Mouse (Mus musculus) neutrophil, adult 5-6 weeks (primary cell): ENCODE results near the gene Gpd1l. TPM values are rescaled to one million over a fixed set of nuclear protein-coding genes. Genes with fewer than 3 reads are reported as not detected.

Source experiments
- ATAC-seq: fragments of 151-379, 151-347 bp; 2 replicates; pipeline ENCODE4 v1.8.0; 2017; ENCODE audit warnings: mild to moderate bottlenecking, moderate TSS enrichment; ENCODE audit not compliant: insufficient number of reproducible peaks, poor library complexity, low FRiP score, severe bottlenecking; ENCODE audit errors: extremely low read depth
- total RNA-seq: library from RNA; stranded (forward); fragments of 200-1000 nt; gene quantifications from 2 replicates; pipeline ENCODE4 v1.2.3, GENCODE M21; 2017

Gene Gpd1l
- total RNA-seq, 1 experiment from 2014 or later = 89.4 TPM

DNA sequence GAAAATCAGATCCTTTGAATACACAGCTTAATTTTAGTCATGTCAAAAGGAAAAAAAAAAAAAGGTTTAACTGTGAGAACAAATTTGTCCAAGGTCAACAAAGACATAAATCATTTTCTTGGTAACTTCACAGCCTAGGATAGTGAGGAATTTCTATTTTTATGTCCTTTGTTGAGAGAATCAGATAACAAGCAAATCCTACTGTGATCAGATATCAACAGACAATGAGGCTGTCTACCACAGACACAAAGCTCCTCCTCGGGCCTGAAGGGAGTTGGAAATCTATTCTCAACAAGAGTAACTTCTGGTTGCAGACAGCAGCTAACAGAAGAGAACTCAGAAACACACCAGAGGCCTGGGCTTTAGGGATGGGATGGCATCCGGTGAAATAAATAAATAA lies 51.8 kb downstream of the Gpd1l start:
- ATAC-seq = no peak

DNA sequence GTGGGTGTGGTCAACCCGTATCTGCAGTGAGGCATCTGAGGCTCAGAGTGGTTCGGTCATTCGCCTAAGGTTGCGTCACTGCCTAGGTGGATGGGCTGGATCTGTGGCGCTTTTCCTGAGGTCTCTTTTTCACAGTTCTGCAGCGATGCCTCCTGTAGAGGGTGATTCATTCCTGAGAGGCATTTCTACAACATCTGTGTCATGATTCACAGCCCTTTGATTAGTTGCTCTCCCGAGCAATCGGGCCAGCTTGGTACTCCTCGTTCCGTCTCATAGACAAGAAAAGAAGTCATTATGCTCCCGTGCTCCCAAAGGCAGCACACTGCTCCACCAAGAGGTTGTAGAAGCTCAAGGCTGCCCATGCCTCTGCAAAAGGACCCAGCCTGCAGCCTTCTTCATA lies 78.5 kb downstream of the Gpd1l start:
- ATAC-seq = no peak

DNA sequence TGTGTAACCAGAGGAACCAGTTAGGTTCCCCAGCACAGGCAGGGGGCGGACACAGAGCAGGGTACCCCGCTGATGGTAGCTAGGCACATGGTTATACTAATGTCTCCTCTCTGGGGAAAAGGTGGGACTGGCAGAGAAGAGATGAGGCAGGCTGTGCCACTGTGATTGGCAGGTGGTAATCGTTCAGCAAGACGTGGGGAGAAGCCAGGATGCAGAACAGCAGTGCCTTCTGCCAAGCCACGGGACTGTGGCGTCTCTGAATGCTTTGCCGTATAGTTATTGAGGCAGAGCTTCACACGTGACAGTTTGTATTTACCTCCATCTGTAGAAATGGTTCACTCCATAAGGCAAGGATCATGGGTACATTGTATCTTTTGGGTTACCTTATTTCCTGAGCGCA lies 79.1 kb downstream of the Gpd1l start:
- no peak for ATAC-seq

DNA sequence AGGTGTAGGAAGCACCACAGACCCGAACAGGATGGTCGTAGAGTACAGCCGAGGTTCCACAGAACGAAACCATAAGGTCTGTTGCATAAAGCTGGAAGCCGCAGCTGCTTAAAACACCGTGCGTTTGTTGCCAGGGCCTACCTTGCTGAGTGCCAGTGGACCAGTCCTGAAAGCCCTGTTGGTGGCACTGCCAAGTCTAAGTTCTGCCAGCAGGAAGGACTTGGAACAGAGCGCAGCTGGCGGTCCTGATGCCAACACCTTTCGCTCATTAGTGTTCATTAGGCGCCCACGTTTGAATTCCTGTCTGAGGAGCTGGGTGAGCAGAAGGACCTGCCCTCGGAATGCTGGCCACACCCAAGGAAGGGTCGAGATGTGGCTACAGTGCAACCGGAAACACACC lies 80.5 kb downstream of the Gpd1l start:
- no peak for ATAC-seq

DNA sequence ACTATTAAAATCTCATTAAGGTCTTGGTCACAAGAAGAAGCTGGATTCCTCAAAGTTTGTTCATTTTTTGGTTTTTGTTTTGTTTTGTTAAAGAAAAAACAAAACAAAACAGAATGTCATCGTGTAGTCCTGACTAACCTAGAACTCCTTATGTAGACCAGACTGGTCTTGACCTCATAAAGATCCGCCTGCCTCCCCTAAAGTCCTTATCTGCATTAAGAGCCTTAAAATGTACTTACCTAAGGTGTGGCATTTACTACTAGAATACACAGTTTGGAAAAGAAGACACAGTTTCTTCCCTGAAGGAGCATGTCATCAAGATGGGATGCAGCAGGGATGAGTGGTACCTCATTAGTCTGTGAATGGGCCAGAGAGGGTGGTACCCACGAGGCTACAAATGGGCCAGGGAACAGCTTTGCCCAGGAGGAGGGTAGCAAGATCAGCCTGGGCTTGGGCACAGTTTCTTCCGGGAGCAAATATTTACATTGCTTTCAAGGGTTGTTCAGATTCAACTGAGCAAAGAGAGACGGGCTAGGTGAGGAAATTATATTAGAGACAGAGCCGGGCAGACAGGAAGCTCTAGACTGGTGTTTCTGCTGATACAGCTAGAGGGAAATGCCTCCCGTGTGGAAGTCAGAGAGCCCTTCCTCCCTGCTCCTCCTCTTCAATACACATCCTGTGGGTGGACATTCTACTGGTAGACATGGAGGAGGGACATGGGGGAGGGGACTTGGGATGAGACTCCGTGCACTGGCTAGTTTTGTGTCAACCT lies 82.2 kb downstream of the Gpd1l start:
- no peak for ATAC-seq

Other genes with a start within 250 kb of the Gpd1l start
- 68.3 and 74.4 TPM in 2 replicates for gene Dync1li1, start 245.2 kb downstream of the Gpd1l start, total RNA-seq
- 301 and 316 TPM in 2 replicates for gene Cmtm6, start 202.9 kb downstream of the Gpd1l start, total RNA-seq
- gene Cmtm7, start 152.1 kb downstream of the Gpd1l start, total RNA-seq = 130 and 159 TPM in 2 replicates
- gene Cmtm8, start 89.8 kb downstream of the Gpd1l start, total RNA-seq = 2.1 and 3.3 TPM in 2 replicates
- not detected in 2 replicates for gene Osbpl10, start 44.6 kb upstream of the Gpd1l start, total RNA-seq
- gene Rps27rt, start 48.8 kb upstream of the Gpd1l start, total RNA-seq = 168 and 198 TPM in 2 replicates